Mouse (Mus musculus): ENCODE results near the gene Pih1d1. TPM values are rescaled to one million over a fixed set of nuclear protein-coding genes. Genes with fewer than 3 reads are reported as not detected.

Pih1d1 gene
- total and polyA plus RNA-seq, 2 experiments from 2014 or later: 77.1 to 104 TPM

- H3K9me3 ChIP-seq (ENCODE audit: low read length): no peaks in the 10 kb centered on the region
- no peak overlapping the region for H3K9ac ChIP-seq (replicated peaks; ENCODE audit: low read length, poor library complexity, severe bottlenecking)
- H3K4me1 ChIP-seq (ENCODE audit: insufficient read depth, low read length): no peaks in the 10 kb centered on the region
- WGBS: 81% methylated on average over 2 of the region's 2 CpGs
- ATAC-seq (ENCODE audit: low FRiP score): no peak
- H3K36me3 ChIP-seq (ENCODE audit: insufficient read depth, low read length): no peaks in the 10 kb centered on the region
- TF ChIP-seq CTCF (IDR thresholded peaks at IDR 0.05): no peak
- no peaks in the 10 kb centered on the region for H3K27me3 ChIP-seq (ENCODE audit: insufficient read depth, low read length)
- no peak for DNase-seq (ENCODE audit: low spot score)
- no peak overlapping the region for H3K27ac ChIP-seq (ENCODE audit: low read depth, low read length)
- H3K4me2 ChIP-seq (ENCODE audit: low read depth, low read length, poor library complexity, severe bottlenecking): no peak overlapping the region
- no peak overlapping the region for H3K4me3 ChIP-seq (ENCODE audit: low read depth, low read length)
These were observed 42.2 kb upstream of the Pih1d1 start for GRCm38 (mm10) chr7:45111940-45112339.

GRCm38 (mm10) chr7:45112529-45112928 is 41.6 kb upstream of the Pih1d1 start:
- Histone ChIP-seq H3K27ac (ENCODE audit: low read depth, low read length) (no peak overlapping the region), H3K4me1 (ENCODE audit: insufficient read depth, low read length) (no peaks in the 10 kb centered on the region), H3K27me3 (ENCODE audit: insufficient read depth, low read length) (no peaks in the 10 kb centered on the region), H3K9ac (replicated peaks; ENCODE audit: low read length, poor library complexity, severe bottlenecking) (no peak overlapping the region), H3K4me3 (ENCODE audit: low read depth, low read length) (no peak overlapping the region), H3K4me2 (ENCODE audit: low read depth, low read length, poor library complexity, severe bottlenecking) (no peak overlapping the region), H3K36me3 (ENCODE audit: insufficient read depth, low read length) (no peaks in the 10 kb centered on the region), H3K9me3 (ENCODE audit: low read length) (no peaks in the 10 kb centered on the region)
- no peak for ATAC-seq (ENCODE audit: low FRiP score)
- TF ChIP-seq CTCF (IDR thresholded peaks at IDR 0.05): no peak
- 66% methylated on average over 3 of the region's 3 CpGs for WGBS
- no peak for DNase-seq (ENCODE audit: low spot score)

- Histone ChIP-seq H3K4me3 (ENCODE audit: low read depth, low read length) (no peak overlapping the region), H3K9ac (replicated peaks; ENCODE audit: low read length, poor library complexity, severe bottlenecking) (no peak overlapping the region), H3K36me3 (ENCODE audit: insufficient read depth, low read length) (no peaks in the 10 kb centered on the region; the same call in 1 of the 2 replicates), H3K27me3 (ENCODE audit: insufficient read depth, low read length) (no peaks in the 10 kb centered on the region), H3K9me3 (ENCODE audit: low read length) (no peaks in the 10 kb centered on the region), H3K4me2 (ENCODE audit: low read depth, low read length, poor library complexity, severe bottlenecking) (no peak overlapping the region), H3K27ac (ENCODE audit: low read depth, low read length) (no peak overlapping the region), H3K4me1 (ENCODE audit: insufficient read depth, low read length) (no peaks in the 10 kb centered on the region)
- DNase-seq (ENCODE audit: low spot score): no peak
- 85% methylated on average over 2 of the region's 2 CpGs for WGBS
- TF ChIP-seq CTCF (IDR thresholded peaks at IDR 0.05): no peak
- ATAC-seq (ENCODE audit: low FRiP score): no peak
These were observed 40.6 kb upstream of the Pih1d1 start for GRCm38 (mm10) chr7:45113476-45113875.

GRCm38 (mm10) chr7:45117566-45117965 is 36.5 kb upstream of the Pih1d1 start:
- no peak for TF ChIP-seq CTCF (IDR thresholded peaks at IDR 0.05)
- H3K27me3 ChIP-seq (ENCODE audit: insufficient read depth, low read length): no peaks in the 10 kb centered on the region
- H3K4me1 ChIP-seq (ENCODE audit: insufficient read depth, low read length): no peaks in the 10 kb centered on the region; the same call in 1 of the 2 replicates
- peaks cover 33% of the 10 kb centered on the region for H3K36me3 ChIP-seq (ENCODE audit: insufficient read depth, low read length)
- no peak overlapping the region for H3K4me3 ChIP-seq (ENCODE audit: low read depth, low read length)
- WGBS: 81% methylated on average over 8 of the region's 8 CpGs
- no peaks in the 10 kb centered on the region for H3K9me3 ChIP-seq (ENCODE audit: low read length)
- ATAC-seq (ENCODE audit: low FRiP score): no peak
- no peak overlapping the region for H3K9ac ChIP-seq (replicated peaks; ENCODE audit: low read length, poor library complexity, severe bottlenecking)
- DNase-seq (ENCODE audit: low spot score): no peak
- no peak overlapping the region for H3K4me2 ChIP-seq (ENCODE audit: low read depth, low read length, poor library complexity, severe bottlenecking)
- no peak overlapping the region for H3K27ac ChIP-seq (ENCODE audit: low read depth, low read length)

GRCm38 (mm10) chr7:45118336-45118735 is 35.8 kb upstream of the Pih1d1 start:
- H3K9ac ChIP-seq (replicated peaks; ENCODE audit: low read length, poor library complexity, severe bottlenecking): no peak overlapping the region
- H3K9me3 ChIP-seq (ENCODE audit: low read length): no peaks in the 10 kb centered on the region
- H3K4me3 ChIP-seq (ENCODE audit: low read depth, low read length): no peak overlapping the region
- WGBS: 93% methylated on average over 6 of the region's 6 CpGs
- ATAC-seq (ENCODE audit: low FRiP score): no peak
- TF ChIP-seq CTCF (IDR thresholded peaks at IDR 0.05): no peak
- peaks cover 3% of the 10 kb centered on the region; the same call in 1 of the 2 replicates for H3K4me1 ChIP-seq (ENCODE audit: insufficient read depth, low read length)
- H3K4me2 ChIP-seq (ENCODE audit: low read depth, low read length, poor library complexity, severe bottlenecking): no peak overlapping the region
- no peak for DNase-seq (ENCODE audit: low spot score)
- no peak overlapping the region for H3K27ac ChIP-seq (ENCODE audit: low read depth, low read length)
- H3K36me3 ChIP-seq (ENCODE audit: insufficient read depth, low read length): peaks cover 34% of the 10 kb centered on the region
- no peaks in the 10 kb centered on the region for H3K27me3 ChIP-seq (ENCODE audit: insufficient read depth, low read length)

- 85% methylated on average over 5 of the region's 5 CpGs for WGBS
These were observed 34.1 kb upstream of the Pih1d1 start for GRCm38 (mm10) chr7:45119780-45120709.

More at GRCm38 (mm10) chr7:45119780-45120709, 34.1 kb upstream of the Pih1d1 start:
- Histone ChIP-seq H3K4me1 (ENCODE audit: insufficient read depth, low read length) (peaks cover 3% of the 10 kb centered on the region; the same call in 1 of the 2 replicates), H3K9ac (replicated peaks; ENCODE audit: low read length, poor library complexity, severe bottlenecking) (no peak overlapping the region), H3K36me3 (ENCODE audit: insufficient read depth, low read length) (peaks cover 34% of the 10 kb centered on the region), H3K9me3 (ENCODE audit: low read length) (no peaks in the 10 kb centered on the region), H3K27me3 (ENCODE audit: insufficient read depth, low read length) (no peaks in the 10 kb centered on the region), H3K4me2 (ENCODE audit: low read depth, low read length, poor library complexity, severe bottlenecking) (no peak overlapping the region), H3K27ac (ENCODE audit: low read depth, low read length) (no peak overlapping the region), H3K4me3 (ENCODE audit: low read depth, low read length) (no peak overlapping the region)
- ATAC-seq (ENCODE audit: low FRiP score) (no peak), DNase-seq (ENCODE audit: low spot score) (no peak)
- no peak for TF ChIP-seq CTCF (IDR thresholded peaks at IDR 0.05)
